Comparison of ENCODE assay signal across 16 mouse cellular contexts in the genomic region with DNA sequence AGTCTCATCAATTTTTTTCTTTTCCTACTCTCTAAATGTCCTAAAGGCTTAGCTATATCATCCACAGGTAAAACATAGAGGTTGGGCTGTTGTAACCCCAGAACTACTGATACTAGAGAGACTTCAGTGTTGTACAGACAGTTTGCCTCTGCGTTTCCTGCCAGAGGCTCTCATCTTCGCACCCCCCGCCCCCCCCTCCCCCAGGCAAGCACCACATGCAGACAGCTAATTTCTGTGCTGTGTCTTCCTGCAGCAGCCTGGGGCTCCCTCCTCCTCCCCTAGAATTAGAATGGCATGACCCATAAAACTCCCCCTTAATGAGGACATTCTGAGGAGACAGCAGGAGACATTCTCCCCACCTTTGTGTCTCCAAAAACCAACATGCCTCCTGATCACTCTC.
"Had no signal": no experiment of that assay in that cellular context is flagged by ENCODE, and none has a peak within 500 bp of the region (broad histone marks: within the 10 kb centered on the region; RNA-seq: fewer than 3 reads in every experiment).

No protein-coding gene starts in this region.

- ATAC-seq: liver, embryonic 12.5 days; midbrain, embryonic 15.5 days had no signal

- DNase-seq: kidney, adult 11 months; kidney, adult 9 months; kidney, postnatal 25 days; layer of hippocampus, adult 9-11 months; liver; lung, adult 18-20 months; lung, postnatal 10 days; lung, postnatal 36 days; right cerebral cortex, adult 18-20 months; right cerebral cortex, postnatal 14 days; right cerebral cortex, postnatal 4 days; thymus, adult 2 months; thymus, postnatal 14 days; thymus, postnatal 4 days had no signal
